Mouse (Mus musculus) kidney, postnatal 0 days (tissue): ENCODE data around the gene Fam198a. TPM values are rescaled to one million over a fixed set of nuclear protein-coding genes. Genes with fewer than 3 reads are reported as not detected.

Source experiments
- ATAC-seq: fragments of 200-750 bp; cut with Nextera tagmentation; replicated peaks from 2 replicates; pipeline ENCODE4 v1.8.0; 2017; ENCODE audit warnings: low read depth, moderate number of reproducible peaks, moderate TSS enrichment, moderate library complexity; ENCODE audit not compliant: low FRiP score
- DNase-seq: peaks from one replicate; pipeline ENCODE4 v3.0.0-alpha.2; 2016; ENCODE audit warnings: low spot score
- H3K27ac ChIP-seq: fragments of 300-500 bp; sonication (generic); 2 replicates; pipeline ENCODE4 v1.5.1; 2014; ENCODE audit warnings: mild to moderate bottlenecking
- H3K27me3 ChIP-seq: fragments of 300-500 bp; sonication (generic); 2 replicates; pipeline ENCODE4 v1.6.1; 2014; ENCODE audit warnings: low read length, mixed read lengths; ENCODE audit not compliant: insufficient read depth
- H3K36me3 ChIP-seq: fragments of 300-500 bp; sonication (generic); 2 replicates; pipeline ENCODE4 v1.6.1; 2014; ENCODE audit warnings: low read length, mixed read lengths; ENCODE audit not compliant: insufficient read depth
- H3K4me1 ChIP-seq: fragments of 300-500 bp; sonication (generic); replicated peaks from 2 replicates; pipeline ENCODE4 v1.6.1; 2014; ENCODE audit warnings: antibody characterized with exemption, low read length, mixed read lengths; ENCODE audit not compliant: insufficient read depth
- H3K4me2 ChIP-seq: fragments of 300-500 bp; sonication (generic); 2 replicates; pipeline ENCODE4 v1.6.1; 2014; ENCODE audit warnings: mild to moderate bottlenecking, low read length, moderate library complexity, mixed read lengths
- H3K4me3 ChIP-seq: fragments of 300-500 bp; sonication (generic); replicated peaks from 2 replicates; pipeline ENCODE4 v1.5.1; 2014; ENCODE audit warnings: low read depth, low read length
- H3K9ac ChIP-seq: fragments of 300-500 bp; sonication (generic); 2 replicates; pipeline ENCODE4 v1.6.1; 2014; ENCODE audit warnings: low read depth, low read length
- H3K9me3 ChIP-seq: fragments of 300-500 bp; sonication (generic); replicated peaks from 2 replicates; pipeline ENCODE4 v1.6.1; 2016; ENCODE audit warnings: low read length, inconsistent platforms, mixed read lengths
- CTCF ChIP-seq: IDR thresholded peaks from 2 replicates; pipeline ENCODE4 v1.5.1; 2016; ENCODE audit warnings: antibody characterized with exemption, low read depth, mild to moderate bottlenecking, moderate library complexity
- WGBS: fragments of 180-500 bp; shearing (Covaris S2); extraction: QIAGEN DNeasy Blood & Tissue Kit; methylation state at CpG from one replicate; pipeline ENCODE4 v1.1.7; 2014; 5-methylcytosine and 5-hydroxymethylcytosine counted together
- polyA plus RNA-seq: library from polyadenylated mRNA; unstranded; fragments of >200 nt; fragmentation: Nextera tagmentation; extraction: Ambion mirVana; gene quantifications from 2 replicates; pipeline ENCODE4 v1.2.1, GENCODE M21; 2015

Fam198a gene
- polyA plus RNA-seq, 1 experiment from 2014 or later, result 0.50 TPM

- H3K27ac ChIP-seq, result no peak overlapping the region
- no peaks in the 10 kb centered on the region for H3K4me1 ChIP-seq
- no peaks in the 10 kb centered on the region for H3K27me3 ChIP-seq
- H3K9me3 ChIP-seq, result no peaks in the 10 kb centered on the region
- 94% methylated on average over 2 of the region's 2 CpGs for WGBS
- no peak overlapping the region for H3K9ac ChIP-seq
- no peak for ATAC-seq
- H3K4me3 ChIP-seq, result no peak overlapping the region
- DNase-seq, result no peak
- TF ChIP-seq CTCF, result no peak
- H3K36me3 ChIP-seq, result no peaks in the 10 kb centered on the region
- no peak overlapping the region for H3K4me2 ChIP-seq
These were observed 60.0 kb downstream of the Fam198a start for GRCm38 (mm10) chr9:122010751-122011150.

DNA sequence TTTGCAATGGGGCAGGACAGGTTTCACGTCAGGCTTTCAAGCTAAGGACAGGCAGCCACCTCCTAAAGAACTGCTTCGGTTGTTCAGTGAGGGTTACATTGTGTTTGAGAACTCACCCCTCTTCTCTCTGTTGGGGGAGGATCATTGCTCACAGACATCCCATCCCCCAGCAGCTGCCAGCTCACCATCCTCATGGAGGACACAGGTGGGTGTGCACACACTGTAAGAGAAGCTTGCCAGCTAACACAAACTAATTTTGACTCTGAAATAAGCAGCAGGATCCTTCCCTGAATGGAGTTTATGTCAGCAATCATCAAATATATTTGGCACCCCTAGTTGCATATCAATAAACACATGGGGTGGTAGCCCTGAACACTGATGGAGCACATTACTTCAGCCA, 62.0 kb downstream of the Fam198a start:
- no peak overlapping the region for H3K4me2 ChIP-seq
- WGBS, result 82% methylated on average over 2 of the region's 2 CpGs
- no peaks in the 10 kb centered on the region for H3K9me3 ChIP-seq
- H3K27ac ChIP-seq, result no peak overlapping the region
- ATAC-seq (no peak), DNase-seq (no peak)
- H3K4me3 ChIP-seq, result no peak overlapping the region
- no peak for TF ChIP-seq CTCF
- H3K4me1 ChIP-seq, result no peaks in the 10 kb centered on the region
- H3K9ac ChIP-seq, result no peak overlapping the region
- no peaks in the 10 kb centered on the region for H3K27me3 ChIP-seq
- H3K36me3 ChIP-seq, result no peaks in the 10 kb centered on the region

GRCm38 (mm10) chr9:122013629-122014028, 62.8 kb downstream of the Fam198a start:
- Histone ChIP-seq H3K4me1 (no peaks in the 10 kb centered on the region), H3K9ac (no peak overlapping the region), H3K27ac (no peak overlapping the region), H3K4me2 (no peak overlapping the region), H3K36me3 (no peaks in the 10 kb centered on the region), H3K4me3 (no peak overlapping the region), H3K27me3 (no peaks in the 10 kb centered on the region), H3K9me3 (no peaks in the 10 kb centered on the region)
- WGBS, result 81% methylated on average over 4 of the region's 4 CpGs
- no peak for DNase-seq
- ATAC-seq, result no peak
- TF ChIP-seq CTCF, result no peak; the same call in 1 of the 2 replicates

GRCm38 (mm10) chr9:122014241-122014667, 63.5 kb downstream of the Fam198a start:
- TF ChIP-seq CTCF, result peak; percentile 94
- DNase-seq (peak; percentile 66), ATAC-seq (peak; percentile 41)

GRCm38 (mm10) chr9:122018079-122018478, 67.3 kb downstream of the Fam198a start:
- Histone ChIP-seq H3K4me3 (no peak overlapping the region), H3K9ac (no peak overlapping the region), H3K4me1 (no peaks in the 10 kb centered on the region; the same call in 1 of the 2 replicates), H3K27me3 (no peaks in the 10 kb centered on the region), H3K4me2 (no peak overlapping the region), H3K36me3 (no peaks in the 10 kb centered on the region), H3K9me3 (no peaks in the 10 kb centered on the region), H3K27ac (no peak overlapping the region)
- WGBS, result 88% methylated on average over 5 of the region's 5 CpGs
- ATAC-seq, result no peak
- TF ChIP-seq CTCF, result no peak
- no peak for DNase-seq

More at GRCm38 (mm10) chr9:122014241-122014667, 63.5 kb downstream of the Fam198a start:
- Histone ChIP-seq H3K9me3 (no peaks in the 10 kb centered on the region), H3K36me3 (no peaks in the 10 kb centered on the region), H3K4me3 (no peak overlapping the region), H3K9ac (no peak overlapping the region), H3K4me2 (no peak overlapping the region), H3K4me1 (no peaks in the 10 kb centered on the region; the same call in 1 of the 2 replicates), H3K27ac (no peak overlapping the region), H3K27me3 (no peaks in the 10 kb centered on the region)
- 11% methylated on average over 10 of the region's 10 CpGs for WGBS

- 0 out of 2 replicates have a peak overlapping the region, but pooled peaks have one; percentile 37 for H3K27ac ChIP-seq
- 6% methylated on average over 8 of the region's 8 CpGs for WGBS
- no peak overlapping the region for H3K4me3 ChIP-seq
- no peaks in the 10 kb centered on the region; the same call in 1 of the 2 replicates for H3K4me1 ChIP-seq
- no peaks in the 10 kb centered on the region for H3K27me3 ChIP-seq
- no peaks in the 10 kb centered on the region for H3K36me3 ChIP-seq
- TF ChIP-seq CTCF, result peak; percentile 89
- no peaks in the 10 kb centered on the region for H3K9me3 ChIP-seq
- H3K4me2 ChIP-seq, result no peak overlapping the region
- peak; percentile 94 for DNase-seq
- peak; percentile 38; the same call in 1 of the 2 replicates for ATAC-seq
- no peak overlapping the region for H3K9ac ChIP-seq
These were observed 68.1 kb downstream of the Fam198a start for GRCm38 (mm10) chr9:122018782-122019395.
